Mouse (Mus musculus): ENCODE results near the gene Coa7. TPM values are rescaled to one million over a fixed set of nuclear protein-coding genes. Genes with fewer than 3 reads are reported as not detected.

The Coa7 gene
- polyA plus RNA-seq, 1 experiment, result 66.4 TPM

GRCm38 (mm10) chr4:108323588-108323987, 4.4 kb upstream of the Coa7 start:
- H3K79me3 ChIP-seq (ENCODE audit: low read depth), result peaks cover 3% of the 10 kb centered on the region
- H3K36me3 ChIP-seq (ENCODE audit: control insufficient read depth, insufficient read depth), result no peaks in the 10 kb centered on the region
- peaks cover 5% of the 10 kb centered on the region for H3K79me2 ChIP-seq (ENCODE audit: control insufficient read depth, insufficient read depth)
- no peaks in the 10 kb centered on the region for H3K27me3 ChIP-seq (ENCODE audit: control insufficient read depth, insufficient read depth, insufficient read length)
- no peak overlapping the region for H3K4me3 ChIP-seq (ENCODE audit: insufficient read depth, poor library complexity, severe bottlenecking)
- H3ac ChIP-seq (ENCODE audit: control insufficient read depth, insufficient read length, low read depth), result no peak overlapping the region
- TF ChIP-seq USF1 (IDR thresholded peaks at IDR 0.05; ENCODE audit: low read depth) (no peak), MAX (IDR thresholded peaks at IDR 0.05) (no peak), CEBPB (IDR thresholded peaks at IDR 0.05; ENCODE audit: low read depth) (no peak), CTCF (IDR thresholded peaks at IDR 0.05; ENCODE audit: control insufficient read depth, insufficient read depth, insufficient read length) (no peak), MYOG (IDR thresholded peaks at IDR 0.05; ENCODE audit: control insufficient read depth, extremely low read depth, insufficient read length) (no peak), FOSL1 (IDR thresholded peaks at IDR 0.05; ENCODE audit: insufficient read depth, low read length, poor library complexity, severe bottlenecking) (no peak), MYOD1 (IDR thresholded peaks at IDR 0.05; ENCODE audit: control insufficient read depth, insufficient read length, low read depth) (no peak)

- TF ChIP-seq USF1 (IDR thresholded peaks at IDR 0.05; ENCODE audit: low read depth), result no peak
- no peak for TF ChIP-seq MAX (IDR thresholded peaks at IDR 0.05)
- TF ChIP-seq CTCF (IDR thresholded peaks at IDR 0.05; ENCODE audit: control insufficient read depth, insufficient read depth, insufficient read length), result no peak
- TF ChIP-seq MYOD1 (IDR thresholded peaks at IDR 0.05; ENCODE audit: control insufficient read depth, insufficient read length, low read depth), result no peak
- no peak for TF ChIP-seq MYOG (IDR thresholded peaks at IDR 0.05; ENCODE audit: control insufficient read depth, extremely low read depth, insufficient read length)
- TF ChIP-seq CEBPB (IDR thresholded peaks at IDR 0.05; ENCODE audit: low read depth), result no peak
- TF ChIP-seq FOSL1 (IDR thresholded peaks at IDR 0.05; ENCODE audit: insufficient read depth, low read length, poor library complexity, severe bottlenecking), result no peak
- no peak overlapping the region for H3ac ChIP-seq (ENCODE audit: control insufficient read depth, insufficient read length, low read depth)
- H3K79me3 ChIP-seq (ENCODE audit: low read depth), result peaks cover 21% of the 10 kb centered on the region
- peaks cover 25% of the 10 kb centered on the region for H3K79me2 ChIP-seq (ENCODE audit: control insufficient read depth, insufficient read depth)
- H3K36me3 ChIP-seq (ENCODE audit: control insufficient read depth, insufficient read depth), result peaks cover 11% of the 10 kb centered on the region
- H3K4me3 ChIP-seq (ENCODE audit: insufficient read depth, poor library complexity, severe bottlenecking), result no peak overlapping the region
- H3K27me3 ChIP-seq (ENCODE audit: control insufficient read depth, insufficient read depth, insufficient read length), result no peaks in the 10 kb centered on the region
Observed at GRCm38 (mm10) chr4:108327071-108327579, 815 bp upstream of the Coa7 start.

- no peak overlapping the region for H3ac ChIP-seq (ENCODE audit: control insufficient read depth, insufficient read length, low read depth)
- no peaks in the 10 kb centered on the region for H3K27me3 ChIP-seq (ENCODE audit: control insufficient read depth, insufficient read depth, insufficient read length)
- no peak overlapping the region for H3K4me3 ChIP-seq (ENCODE audit: insufficient read depth, poor library complexity, severe bottlenecking)
- peaks cover 25% of the 10 kb centered on the region for H3K79me2 ChIP-seq (ENCODE audit: control insufficient read depth, insufficient read depth)
- H3K79me3 ChIP-seq (ENCODE audit: low read depth), result peaks cover 21% of the 10 kb centered on the region
- TF ChIP-seq MYOG (IDR thresholded peaks at IDR 0.05; ENCODE audit: control insufficient read depth, extremely low read depth, insufficient read length), result no peak
- no peak for TF ChIP-seq CEBPB (IDR thresholded peaks at IDR 0.05; ENCODE audit: low read depth)
- no peak for TF ChIP-seq MYOD1 (IDR thresholded peaks at IDR 0.05; ENCODE audit: control insufficient read depth, insufficient read length, low read depth)
- no peak for TF ChIP-seq USF1 (IDR thresholded peaks at IDR 0.05; ENCODE audit: low read depth)
- no peak for TF ChIP-seq MAX (IDR thresholded peaks at IDR 0.05)
- no peak for TF ChIP-seq FOSL1 (IDR thresholded peaks at IDR 0.05; ENCODE audit: insufficient read depth, low read length, poor library complexity, severe bottlenecking)
- TF ChIP-seq CTCF (IDR thresholded peaks at IDR 0.05; ENCODE audit: control insufficient read depth, insufficient read depth, insufficient read length), result no peak
- H3K36me3 ChIP-seq (ENCODE audit: control insufficient read depth, insufficient read depth), result peaks cover 33% of the 10 kb centered on the region
Observed at GRCm38 (mm10) chr4:108329840-108330239, 1.9 kb downstream of the Coa7 start.

- Histone ChIP-seq H3K36me3 (ENCODE audit: control insufficient read depth, insufficient read depth) (peaks cover 49% of the 10 kb centered on the region), H3K79me3 (ENCODE audit: low read depth) (peaks cover 21% of the 10 kb centered on the region), H3K27me3 (ENCODE audit: control insufficient read depth, insufficient read depth, insufficient read length) (no peaks in the 10 kb centered on the region), H3K79me2 (ENCODE audit: control insufficient read depth, insufficient read depth) (peaks cover 25% of the 10 kb centered on the region), H3K4me3 (ENCODE audit: insufficient read depth, poor library complexity, severe bottlenecking) (no peak overlapping the region), H3ac (ENCODE audit: control insufficient read depth, insufficient read length, low read depth) (no peak overlapping the region)
- no peak for TF ChIP-seq CEBPB (IDR thresholded peaks at IDR 0.05; ENCODE audit: low read depth)
- TF ChIP-seq MYOG (IDR thresholded peaks at IDR 0.05; ENCODE audit: control insufficient read depth, extremely low read depth, insufficient read length), result no peak
- TF ChIP-seq CTCF (IDR thresholded peaks at IDR 0.05; ENCODE audit: control insufficient read depth, insufficient read depth, insufficient read length), result no peak
- TF ChIP-seq USF1 (IDR thresholded peaks at IDR 0.05; ENCODE audit: low read depth), result no peak
- TF ChIP-seq MAX (IDR thresholded peaks at IDR 0.05), result no peak
- TF ChIP-seq MYOD1 (IDR thresholded peaks at IDR 0.05; ENCODE audit: control insufficient read depth, insufficient read length, low read depth), result no peak
- no peak for TF ChIP-seq FOSL1 (IDR thresholded peaks at IDR 0.05; ENCODE audit: insufficient read depth, low read length, poor library complexity, severe bottlenecking)
Observed at GRCm38 (mm10) chr4:108332041-108332440, 4.1 kb downstream of the Coa7 start.

DNA sequence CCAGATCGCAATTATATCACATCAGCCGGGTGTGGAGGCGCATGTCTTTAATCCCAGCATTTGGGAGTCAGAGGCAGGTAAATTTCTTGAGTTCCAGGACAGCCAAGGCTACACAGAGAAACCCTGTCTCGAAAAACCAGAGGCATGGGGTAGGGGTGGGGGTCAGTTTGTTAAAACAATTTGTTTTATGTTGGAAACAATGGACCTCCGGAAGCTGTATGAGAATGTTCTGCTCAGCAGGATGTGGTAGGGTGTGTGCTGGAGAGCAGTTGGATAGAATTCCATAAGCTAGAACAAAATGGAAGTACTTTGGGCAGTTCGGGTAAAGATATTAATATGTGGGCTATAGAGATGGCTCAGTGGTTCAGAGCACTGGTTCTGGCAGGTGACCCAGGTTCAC, 7.5 kb downstream of the Coa7 start:
- H3K79me2 ChIP-seq (ENCODE audit: control insufficient read depth, insufficient read depth), result peaks cover 1% of the 10 kb centered on the region
- H3K36me3 ChIP-seq (ENCODE audit: control insufficient read depth, insufficient read depth), result peaks cover 62% of the 10 kb centered on the region
- H3K27me3 ChIP-seq (ENCODE audit: control insufficient read depth, insufficient read depth, insufficient read length), result no peaks in the 10 kb centered on the region
- H3K79me3 ChIP-seq (ENCODE audit: low read depth), result peaks cover 6% of the 10 kb centered on the region
- no peak overlapping the region for H3K4me3 ChIP-seq (ENCODE audit: insufficient read depth, poor library complexity, severe bottlenecking)
- no peak for TF ChIP-seq MYOG (IDR thresholded peaks at IDR 0.05; ENCODE audit: control insufficient read depth, extremely low read depth, insufficient read length)
- TF ChIP-seq MYOD1 (IDR thresholded peaks at IDR 0.05; ENCODE audit: control insufficient read depth, insufficient read length, low read depth), result no peak
- TF ChIP-seq CEBPB (IDR thresholded peaks at IDR 0.05; ENCODE audit: low read depth), result no peak
- TF ChIP-seq USF1 (IDR thresholded peaks at IDR 0.05; ENCODE audit: low read depth), result no peak
- no peak for TF ChIP-seq FOSL1 (IDR thresholded peaks at IDR 0.05; ENCODE audit: insufficient read depth, low read length, poor library complexity, severe bottlenecking)
- TF ChIP-seq MAX (IDR thresholded peaks at IDR 0.05), result no peak
- no peak overlapping the region for H3ac ChIP-seq (ENCODE audit: control insufficient read depth, insufficient read length, low read depth)

DNA sequence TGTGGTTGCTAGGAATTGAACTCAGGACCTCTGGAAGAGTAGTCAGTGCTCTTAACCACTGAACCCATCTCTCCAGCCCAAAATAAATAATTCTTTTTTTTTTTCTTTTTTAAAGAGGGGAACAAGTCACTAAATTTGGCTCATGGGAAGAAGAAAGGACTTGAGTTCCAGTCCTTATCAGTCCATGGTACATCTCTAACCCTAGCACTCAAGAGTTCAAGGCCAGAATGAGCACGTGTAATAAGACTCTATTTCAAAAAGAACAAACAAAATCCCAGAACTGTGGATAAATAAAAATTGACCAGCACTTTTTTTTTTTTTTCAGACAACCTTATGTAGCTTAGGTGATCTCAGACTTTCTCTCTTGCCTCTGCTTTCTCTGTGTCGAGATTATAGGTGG, 8.8 kb downstream of the Coa7 start:
- TF ChIP-seq FOSL1 (IDR thresholded peaks at IDR 0.05; ENCODE audit: insufficient read depth, low read length, poor library complexity, severe bottlenecking), result no peak
- no peak for TF ChIP-seq MYOD1 (IDR thresholded peaks at IDR 0.05; ENCODE audit: control insufficient read depth, insufficient read length, low read depth)
- TF ChIP-seq USF1 (IDR thresholded peaks at IDR 0.05; ENCODE audit: low read depth), result no peak
- no peak for TF ChIP-seq MYOG (IDR thresholded peaks at IDR 0.05; ENCODE audit: control insufficient read depth, extremely low read depth, insufficient read length)
- no peak for TF ChIP-seq CTCF (IDR thresholded peaks at IDR 0.05; ENCODE audit: control insufficient read depth, insufficient read depth, insufficient read length)
- TF ChIP-seq CEBPB (IDR thresholded peaks at IDR 0.05; ENCODE audit: low read depth), result no peak
- no peak for TF ChIP-seq MAX (IDR thresholded peaks at IDR 0.05)
- Histone ChIP-seq H3ac (ENCODE audit: control insufficient read depth, insufficient read length, low read depth) (no peak overlapping the region), H3K79me2 (ENCODE audit: control insufficient read depth, insufficient read depth) (no peaks in the 10 kb centered on the region), H3K4me3 (ENCODE audit: insufficient read depth, poor library complexity, severe bottlenecking) (no peak overlapping the region), H3K79me3 (ENCODE audit: low read depth) (peaks cover 2% of the 10 kb centered on the region), H3K36me3 (ENCODE audit: control insufficient read depth, insufficient read depth) (peaks cover 62% of the 10 kb centered on the region), H3K27me3 (ENCODE audit: control insufficient read depth, insufficient read depth, insufficient read length) (no peaks in the 10 kb centered on the region)

Data from C2C12 (cell line).